Mouse (Mus musculus): ENCODE data around the gene Cubn. TPM values are rescaled to one million over a fixed set of nuclear protein-coding genes. Genes with fewer than 3 reads are reported as not detected.

The Cubn gene
- polyA plus RNA-seq, 1 experiment from 2014 or later = 0.32 TPM

Other genes with a start within 250 kb of the Cubn start
- gene Rsu1, start 220.4 kb downstream of the Cubn start, polyA plus RNA-seq (2015; fragmentation: Nextera tagmentation; extraction: Ambion mirVana) = 78.5 and 89.1 TPM in 2 replicates
- 8.8 and 9.7 TPM in 2 replicates for gene Trdmt1, start 52.9 kb upstream of the Cubn start, polyA plus RNA-seq (2015; fragmentation: Nextera tagmentation; extraction: Ambion mirVana)
- 441 and 489 TPM in 2 replicates for gene Vim, start 82.1 kb upstream of the Cubn start, polyA plus RNA-seq (2015; fragmentation: Nextera tagmentation; extraction: Ambion mirVana)

Data from neural tube, embryonic 15.5 days (tissue).